Mouse (Mus musculus) thymus, adult 2 months (tissue): ENCODE measurements around the gene Calhm4. TPM values are rescaled to one million over a fixed set of nuclear protein-coding genes. Genes with fewer than 3 reads are reported as not detected.

Source experiments
- DNase-seq: peaks from one replicate; pipeline ENCODE4 v3.0.0; 2021
- H3K27ac ChIP-seq: fragments of 200-500 bp; 2 replicates; pipeline ENCODE4 v1.5.1; 2012; ENCODE audit warnings: low read length, control low read depth; ENCODE audit not compliant: control insufficient read depth, insufficient read depth
- H3K27me3 ChIP-seq: fragments of 200-500 bp; 2 replicates; pipeline ENCODE4 v1.6.1; 2012; ENCODE audit warnings: mild to moderate bottlenecking, low read length, moderate library complexity, mixed read lengths; ENCODE audit not compliant: control insufficient read depth, insufficient read depth
- H3K36me3 ChIP-seq: fragments of 200-500 bp; 2 replicates; pipeline ENCODE4 v1.6.1; 2012; ENCODE audit warnings: mild to moderate bottlenecking, low read length, moderate library complexity; ENCODE audit not compliant: control insufficient read depth, insufficient read depth
- H3K4me1 ChIP-seq: fragments of 200-500 bp; replicated peaks from 2 replicates; pipeline ENCODE4 v1.6.1; 2012; ENCODE audit warnings: low read length; ENCODE audit not compliant: control insufficient read depth, insufficient read depth
- H3K4me3 ChIP-seq: fragments of 200-500 bp; 2 replicates; pipeline ENCODE4 v1.5.1; 2012; ENCODE audit warnings: mild to moderate bottlenecking, low read length, control low read depth, moderate library complexity; ENCODE audit not compliant: control insufficient read depth, insufficient read depth
- CTCF ChIP-seq: fragments of 200-500 bp; IDR thresholded peaks from 2 replicates; pipeline ENCODE4 v1.5.1; 2012; ENCODE audit warnings: mild to moderate bottlenecking, control low read depth, low read length, moderate library complexity, borderline replicate concordance; ENCODE audit not compliant: control insufficient read depth, poor library complexity, insufficient read depth; ENCODE audit errors: extremely low read depth
- POLR2A ChIP-seq: fragments of 200-500 bp; IDR thresholded peaks from 2 replicates; pipeline ENCODE4 v1.6.1; 2012; ENCODE audit warnings: mild to moderate bottlenecking, low read length, control low read depth, moderate library complexity; ENCODE audit not compliant: control insufficient read depth, poor library complexity, insufficient read depth; ENCODE audit errors: extremely low read depth
- WGBS: fragments of 180-500 bp; shearing (Covaris S2); methylation state at CpG from one replicate; pipeline ENCODE4 v1.1.7; 2018; 5-methylcytosine and 5-hydroxymethylcytosine counted together
- polyA plus RNA-seq: library from polyadenylated mRNA; depleted of rRNA; stranded (reverse); fragments of >200 nt; gene quantifications from 2 replicates; pipeline ENCODE4 v1.2.3, GENCODE M21; 2012

Calhm4 gene
- polyA plus RNA-seq, 1 experiment = not detected

GRCm38 (mm10) chr10:34071650-34072049 is 27.5 kb upstream of the Calhm4 start:
- Histone ChIP-seq H3K27ac (no peak overlapping the region), H3K4me1 (no peaks in the 10 kb centered on the region), H3K27me3 (no peaks in the 10 kb centered on the region), H3K36me3 (no peaks in the 10 kb centered on the region), H3K4me3 (no peak overlapping the region)
- TF ChIP-seq POLR2A = no peak
- TF ChIP-seq CTCF = no peak
- WGBS = 71% methylated on average over 2 of the region's 2 CpGs
- DNase-seq = no peak

GRCm38 (mm10) chr10:34070999-34071492 is 26.9 kb upstream of the Calhm4 start:
- TF ChIP-seq CTCF = no peak
- no peak for TF ChIP-seq POLR2A
- Histone ChIP-seq H3K27ac (no peak overlapping the region), H3K4me3 (no peak overlapping the region), H3K27me3 (no peaks in the 10 kb centered on the region), H3K4me1 (no peaks in the 10 kb centered on the region), H3K36me3 (no peaks in the 10 kb centered on the region)
- no peak for DNase-seq
- WGBS = 88% methylated on average over 5 of the region's 5 CpGs

GRCm38 (mm10) chr10:34069606-34070005 is 25.5 kb upstream of the Calhm4 start:
- H3K4me3 ChIP-seq = no peak overlapping the region
- 88% methylated on average over 1 of the region's 1 CpGs for WGBS
- TF ChIP-seq POLR2A = no peak
- TF ChIP-seq CTCF = no peak
- no peak for DNase-seq
- no peaks in the 10 kb centered on the region for H3K4me1 ChIP-seq
- H3K27ac ChIP-seq = no peak overlapping the region
- no peaks in the 10 kb centered on the region for H3K27me3 ChIP-seq
- H3K36me3 ChIP-seq = no peaks in the 10 kb centered on the region

- WGBS = 81% methylated on average over 3 of the region's 3 CpGs
- TF ChIP-seq POLR2A (no peak), CTCF (no peak)
- DNase-seq = no peak
These were observed 22.5 kb upstream of the Calhm4 start for GRCm38 (mm10) chr10:34066591-34066990.

GRCm38 (mm10) chr10:34053987-34054386 is 9.9 kb upstream of the Calhm4 start:
- Histone ChIP-seq H3K4me3 (no peak overlapping the region), H3K36me3 (no peaks in the 10 kb centered on the region), H3K27me3 (no peaks in the 10 kb centered on the region), H3K4me1 (no peaks in the 10 kb centered on the region), H3K27ac (no peak overlapping the region)
- 39% methylated on average over 2 of the region's 2 CpGs for WGBS
- DNase-seq = no peak
- no peak for TF ChIP-seq CTCF
- TF ChIP-seq POLR2A = no peak

More at GRCm38 (mm10) chr10:34066591-34066990, 22.5 kb upstream of the Calhm4 start:
- Histone ChIP-seq H3K36me3 (no peaks in the 10 kb centered on the region), H3K27me3 (no peaks in the 10 kb centered on the region), H3K27ac (no peak overlapping the region), H3K4me1 (no peaks in the 10 kb centered on the region), H3K4me3 (no peak overlapping the region)

- DNase-seq = no peak
- Histone ChIP-seq H3K4me3 (no peak within 1 kb of the TSS), H3K36me3 (no peaks in the 10 kb centered on the region), H3K27me3 (no peaks in the 10 kb centered on the region), H3K27ac (no peak within 1 kb of the TSS), H3K4me1 (peaks cover 3% of the 10 kb centered on the region; the same call in 1 of the 2 replicates)
- no peak for TF ChIP-seq POLR2A
- no peak for TF ChIP-seq CTCF
- 94% methylated on average over 3 of the region's 3 CpGs for WGBS
These were observed 6.7 kb downstream of the Calhm4 start, which contains the start of gene Trappc3l for GRCm38 (mm10) chr10:34037401-34037800. Gene Trappc3l, plus strand, starts transcription at chr10:34037597.

GRCm38 (mm10) chr10:34036587-34036986 is 7.5 kb downstream of the Calhm4 start:
- no peaks in the 10 kb centered on the region for H3K36me3 ChIP-seq
- H3K4me3 ChIP-seq = no peak overlapping the region
- DNase-seq = no peak
- WGBS = 20% methylated on average over 5 of the region's 5 CpGs
- no peak for TF ChIP-seq CTCF
- no peak for TF ChIP-seq POLR2A
- H3K27ac ChIP-seq = no peak overlapping the region
- peaks cover 3% of the 10 kb centered on the region; the same call in 1 of the 2 replicates for H3K4me1 ChIP-seq
- H3K27me3 ChIP-seq = no peaks in the 10 kb centered on the region
